Mouse (Mus musculus) neural tube, embryonic 13.5 days (tissue): ENCODE data around the gene Tifa. TPM values are rescaled to one million over a fixed set of nuclear protein-coding genes. Genes with fewer than 3 reads are reported as not detected.

Experiments
- ATAC-seq: fragments of 200-750 bp; cut with Nextera tagmentation; 2 replicates; pipeline ENCODE4 v1.8.0; 2017; ENCODE audit warnings: low read depth, mild to moderate bottlenecking, moderate TSS enrichment, moderate library complexity
- H3K27ac ChIP-seq: fragments of 300-500 bp; sonication (generic); replicated peaks from 2 replicates; pipeline ENCODE4 v1.5.1; 2015; ENCODE audit warnings: moderate library complexity, mild to moderate bottlenecking, inconsistent platforms
- H3K27me3 ChIP-seq: fragments of 300-500 bp; sonication (generic); 2 replicates; pipeline ENCODE4 v1.6.1; 2015; ENCODE audit warnings: mild to moderate bottlenecking, inconsistent platforms
- H3K36me3 ChIP-seq: fragments of 300-500 bp; sonication (generic); 2 replicates; pipeline ENCODE4 v1.6.1; 2015; ENCODE audit warnings: mild to moderate bottlenecking, inconsistent platforms
- H3K4me1 ChIP-seq: fragments of 300-500 bp; sonication (generic); replicated peaks from 2 replicates; pipeline ENCODE4 v1.6.1; 2015; ENCODE audit warnings: inconsistent platforms
- H3K4me2 ChIP-seq: fragments of 300-500 bp; sonication (generic); 2 replicates; pipeline ENCODE4 v1.6.1; 2015; ENCODE audit warnings: inconsistent platforms, mild to moderate bottlenecking, moderate library complexity
- H3K4me3 ChIP-seq: fragments of 300-500 bp; sonication (generic); 2 replicates; pipeline ENCODE4 v1.5.1; 2015; ENCODE audit warnings: mild to moderate bottlenecking, inconsistent platforms
- H3K9ac ChIP-seq: fragments of 300-500 bp; sonication (generic); 2 replicates; pipeline ENCODE4 v1.6.1; 2015; ENCODE audit warnings: moderate library complexity, mild to moderate bottlenecking, inconsistent platforms
- H3K9me3 ChIP-seq: fragments of 300-500 bp; sonication (generic); 2 replicates; pipeline ENCODE4 v1.6.1; 2016; ENCODE audit warnings: inconsistent platforms
- WGBS: fragments of 180-500 bp; shearing (Covaris S2); methylation state at CpG from one replicate; pipeline ENCODE4 v1.1.7; 2015; 5-methylcytosine and 5-hydroxymethylcytosine counted together
- polyA plus RNA-seq: library from polyadenylated mRNA; unstranded; fragments of >200 nt; fragmentation: Nextera tagmentation; extraction: Ambion mirVana; gene quantifications from 2 replicates; pipeline ENCODE4 v1.2.1, GENCODE M21; 2015

The Tifa gene
- polyA plus RNA-seq, 1 experiment from 2014 or later, result 2.9 TPM

- ATAC-seq, result no peak
- 82% methylated on average over 6 of the region's 6 CpGs for WGBS
- Histone ChIP-seq H3K27me3 (no peaks in the 10 kb centered on the region), H3K27ac (no peak overlapping the region), H3K9me3 (no peaks in the 10 kb centered on the region), H3K9ac (peak overlapping the region; percentile 97), H3K4me2 (peak overlapping the region; percentile 86), H3K36me3 (no peaks in the 10 kb centered on the region), H3K4me3 (no peak overlapping the region), H3K4me1 (peaks cover 35% of the 10 kb centered on the region)
These were observed 46.0 kb downstream of the Tifa start for GRCm38 (mm10) chr3:127835594-127835993.

GRCm38 (mm10) chr3:127836798-127837153, 47.2 kb downstream of the Tifa start:
- Histone ChIP-seq H3K27me3 (no peaks in the 10 kb centered on the region), H3K9ac (peak overlapping the region; percentile 97), H3K9me3 (no peaks in the 10 kb centered on the region), H3K4me2 (peak overlapping the region; percentile 86), H3K4me3 (peak overlapping the region; percentile 93), H3K27ac (peak overlapping the region; percentile 95), H3K4me1 (peaks cover 31% of the 10 kb centered on the region), H3K36me3 (no peaks in the 10 kb centered on the region)
- WGBS, result 0% methylated on average over 16 of the region's 17 CpGs
- peak; percentile 61 for ATAC-seq

DNA sequence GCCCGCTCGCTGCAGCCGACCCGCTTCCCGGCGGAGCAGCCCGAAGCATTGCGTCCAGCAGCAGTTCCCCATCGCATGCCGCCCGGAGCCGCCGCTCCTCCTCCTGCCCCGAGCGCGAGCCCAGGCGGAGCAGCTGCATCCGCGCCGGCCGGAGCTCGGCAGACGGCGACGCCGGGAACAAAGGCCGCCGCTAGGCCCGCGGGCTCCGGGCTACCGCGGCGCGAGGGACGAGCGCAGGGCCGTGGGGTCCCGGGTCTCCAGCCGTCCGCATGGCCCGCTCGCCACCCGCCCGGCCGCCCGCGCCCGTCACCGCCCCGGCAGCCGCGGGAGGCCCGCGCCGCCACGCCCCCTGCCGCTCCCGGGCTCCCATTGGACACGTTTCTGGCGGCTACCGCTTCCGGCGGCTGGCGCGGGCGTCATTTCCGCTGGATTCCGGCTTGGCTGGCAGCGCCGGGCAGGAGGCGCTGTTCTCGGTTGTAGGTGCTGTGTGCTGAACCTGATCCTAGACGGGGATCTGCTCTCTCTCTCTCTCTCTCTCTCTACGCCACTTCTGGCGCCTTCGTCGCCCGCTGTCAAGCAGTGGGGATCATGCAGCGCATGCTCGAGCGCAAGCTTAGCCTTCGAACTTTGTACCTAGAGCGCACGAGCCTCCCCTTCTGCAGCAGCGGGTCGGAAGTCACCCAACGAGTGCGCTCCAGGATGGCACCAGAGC, 47.7 kb downstream of the Tifa start, which contains the start of gene Ap1ar:
Ap1ar (minus strand) TSS at position 370 of the 712 bp plus-strand sequence.
- Histone ChIP-seq H3K4me3 (peak within 1 kb of the TSS; percentile 93), H3K27me3 (no peaks in the 10 kb centered on the region; the same call in 1 of the 2 replicates), H3K9me3 (no peaks in the 10 kb centered on the region), H3K4me2 (peak within 1 kb of the TSS; percentile 86), H3K27ac (peak within 1 kb of the TSS; percentile 95), H3K36me3 (no peaks in the 10 kb centered on the region), H3K9ac (peak within 1 kb of the TSS; percentile 97), H3K4me1 (peaks cover 31% of the 10 kb centered on the region)
- WGBS, result under 1% methylated on average over 87 of the region's 89 CpGs
- ATAC-seq, result peak; percentile 96

GRCm38 (mm10) chr3:127837972-127838644, 48.5 kb downstream of the Tifa start:
- Histone ChIP-seq H3K4me3 (peak overlapping the region; percentile 93), H3K9ac (peak overlapping the region; percentile 97), H3K4me2 (peak overlapping the region; percentile 69), H3K27me3 (no peaks in the 10 kb centered on the region; the same call in 1 of the 2 replicates), H3K9me3 (no peaks in the 10 kb centered on the region), H3K4me1 (peaks cover 31% of the 10 kb centered on the region), H3K27ac (peak overlapping the region; percentile 95), H3K36me3 (no peaks in the 10 kb centered on the region)
- 34% methylated on average over 8 of the region's 8 CpGs for WGBS
- peak; percentile 29 for ATAC-seq

- Histone ChIP-seq H3K36me3 (no peaks in the 10 kb centered on the region), H3K4me1 (peaks cover 9% of the 10 kb centered on the region; the same call in 1 of the 2 replicates), H3K4me3 (no peak overlapping the region), H3K4me2 (no peak overlapping the region), H3K27ac (no peak overlapping the region), H3K9me3 (no peaks in the 10 kb centered on the region), H3K27me3 (no peaks in the 10 kb centered on the region; the same call in 1 of the 2 replicates), H3K9ac (no peak overlapping the region)
- no peak for ATAC-seq
- 66% methylated on average over 8 of the region's 8 CpGs for WGBS
These were observed 52.3 kb downstream of the Tifa start for GRCm38 (mm10) chr3:127841926-127842325.

DNA sequence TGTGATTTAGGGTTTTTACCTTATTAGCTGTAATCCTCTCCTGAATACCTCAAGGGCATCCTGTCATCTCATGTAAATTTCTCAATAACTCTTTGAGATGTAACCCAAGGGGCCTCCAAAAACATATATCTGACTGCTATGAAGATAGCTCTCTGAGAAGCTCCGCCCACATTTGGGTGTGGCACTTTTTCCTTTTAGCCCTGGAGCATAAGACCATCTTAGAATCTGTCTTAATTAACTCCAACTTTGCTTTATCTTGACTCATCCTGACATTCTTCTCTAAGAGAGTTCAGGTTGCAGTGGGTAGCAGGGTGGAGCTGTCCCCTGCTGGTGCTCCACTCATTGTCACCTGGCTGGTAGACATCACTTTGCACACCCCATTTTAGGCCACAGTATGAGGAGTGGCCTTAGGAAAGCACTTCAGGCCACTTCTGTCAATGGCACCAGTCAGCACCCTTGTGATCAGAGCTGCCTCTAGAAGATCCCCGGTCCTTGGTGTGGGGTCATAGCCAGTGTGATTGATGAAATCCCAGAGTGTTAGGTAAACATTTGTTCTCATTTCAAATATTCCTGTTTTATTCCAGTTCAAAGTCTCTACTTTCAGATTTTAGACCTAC, 53.8 kb downstream of the Tifa start:
- no peak overlapping the region for H3K4me3 ChIP-seq
- H3K9ac ChIP-seq, result no peak overlapping the region
- H3K4me1 ChIP-seq, result peaks cover 3% of the 10 kb centered on the region; the same call in 1 of the 2 replicates
- no peaks in the 10 kb centered on the region for H3K9me3 ChIP-seq
- no peaks in the 10 kb centered on the region for H3K36me3 ChIP-seq
- no peaks in the 10 kb centered on the region; the same call in 1 of the 2 replicates for H3K27me3 ChIP-seq
- H3K27ac ChIP-seq, result no peak overlapping the region
- WGBS, result 87% methylated on average over 2 of the region's 2 CpGs
- ATAC-seq, result no peak
- no peak overlapping the region for H3K4me2 ChIP-seq

DNA sequence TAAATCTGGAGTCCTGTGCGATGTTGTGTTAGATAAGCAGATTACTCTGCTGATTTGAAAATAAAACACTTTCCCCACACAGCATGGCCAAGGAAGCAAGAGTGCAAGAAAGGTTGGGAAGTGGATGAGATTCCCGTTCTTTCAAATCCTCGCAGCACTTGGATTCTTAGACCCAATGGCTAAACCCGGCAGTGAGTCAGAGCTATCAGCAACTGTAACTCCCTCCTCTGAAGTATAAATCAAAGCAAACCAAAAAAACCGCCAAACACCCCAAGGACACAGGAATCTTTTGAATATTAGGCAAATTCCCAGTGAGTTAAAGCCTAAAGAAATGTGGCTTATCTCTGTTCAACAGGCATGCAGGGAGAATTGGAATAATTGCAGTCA, 54.3 kb downstream of the Tifa start:
- Histone ChIP-seq H3K27me3 (no peaks in the 10 kb centered on the region; the same call in 1 of the 2 replicates), H3K9me3 (no peaks in the 10 kb centered on the region), H3K36me3 (no peaks in the 10 kb centered on the region), H3K27ac (no peak overlapping the region), H3K4me1 (no peaks in the 10 kb centered on the region), H3K9ac (no peak overlapping the region), H3K4me2 (no peak overlapping the region), H3K4me3 (no peak overlapping the region)
- WGBS, result 86% methylated on average over 5 of the region's 5 CpGs
- no peak for ATAC-seq

DNA sequence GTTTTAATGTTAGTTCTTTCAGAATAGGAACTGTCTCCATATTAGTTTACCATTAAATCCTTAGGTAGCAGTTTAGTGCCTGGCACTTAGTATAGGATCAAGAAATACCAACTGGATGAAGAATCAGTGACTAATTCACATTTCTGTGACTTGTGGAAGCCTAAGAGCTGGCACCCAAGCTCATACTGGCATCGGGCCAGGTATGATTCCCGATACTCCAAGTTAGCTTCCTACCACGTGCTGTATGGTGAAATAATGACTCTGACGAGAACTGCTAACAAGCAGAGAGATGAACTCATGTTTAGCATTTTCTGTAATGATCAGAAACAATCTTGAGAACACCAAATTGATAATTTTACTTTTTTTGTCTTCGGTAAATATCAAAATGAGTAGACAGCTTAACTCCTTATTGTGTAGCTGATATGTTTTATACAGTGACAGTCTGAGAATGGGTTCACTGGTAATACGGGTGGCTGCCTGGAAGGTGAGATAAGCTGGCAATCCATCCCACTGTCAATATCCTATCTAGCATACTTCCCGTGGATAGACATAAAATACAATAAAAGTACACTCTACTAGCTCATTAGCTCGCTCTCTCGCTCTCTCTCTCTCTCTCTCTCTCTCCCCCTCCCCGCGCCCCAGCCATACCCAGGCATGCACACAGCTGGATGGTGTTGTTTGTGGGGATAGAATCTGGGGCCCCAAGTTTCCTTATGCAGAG, 58.6 kb downstream of the Tifa start:
- no peaks in the 10 kb centered on the region for H3K36me3 ChIP-seq
- H3K4me1 ChIP-seq, result no peaks in the 10 kb centered on the region
- no peaks in the 10 kb centered on the region for H3K9me3 ChIP-seq
- H3K4me2 ChIP-seq, result no peak overlapping the region
- H3K9ac ChIP-seq, result no peak overlapping the region
- H3K27ac ChIP-seq, result no peak overlapping the region
- no peak overlapping the region for H3K4me3 ChIP-seq
- no peak for ATAC-seq
- WGBS, result 87% methylated on average over 11 of the region's 11 CpGs
- H3K27me3 ChIP-seq, result no peaks in the 10 kb centered on the region

DNA sequence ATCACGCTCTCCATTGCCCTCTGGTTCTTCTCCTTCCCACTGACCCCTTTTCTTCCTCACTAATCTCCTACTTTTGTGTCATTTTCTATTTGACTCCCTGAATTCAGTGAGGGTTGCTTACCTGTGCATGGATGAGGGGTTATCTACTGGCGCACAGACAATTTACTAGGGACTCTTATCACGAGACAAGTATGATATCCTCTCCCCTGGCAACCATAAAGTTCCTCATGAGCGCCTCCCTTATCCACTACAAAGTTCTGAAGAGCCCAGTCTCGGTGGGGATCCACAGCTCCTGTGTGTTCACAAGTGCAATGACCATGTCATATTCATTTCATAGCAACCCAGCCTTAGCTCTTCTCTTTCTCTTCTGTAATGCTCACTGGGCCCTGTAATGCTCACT, 60.3 kb downstream of the Tifa start:
- no peaks in the 10 kb centered on the region for H3K36me3 ChIP-seq
- no peak overlapping the region for H3K9ac ChIP-seq
- 83% methylated on average over 5 of the region's 5 CpGs for WGBS
- peaks cover 8% of the 10 kb centered on the region for H3K4me1 ChIP-seq
- H3K9me3 ChIP-seq, result no peaks in the 10 kb centered on the region
- no peak overlapping the region for H3K4me3 ChIP-seq
- no peak for ATAC-seq
- H3K27ac ChIP-seq, result no peak overlapping the region
- H3K27me3 ChIP-seq, result no peaks in the 10 kb centered on the region
- H3K4me2 ChIP-seq, result no peak overlapping the region

DNA sequence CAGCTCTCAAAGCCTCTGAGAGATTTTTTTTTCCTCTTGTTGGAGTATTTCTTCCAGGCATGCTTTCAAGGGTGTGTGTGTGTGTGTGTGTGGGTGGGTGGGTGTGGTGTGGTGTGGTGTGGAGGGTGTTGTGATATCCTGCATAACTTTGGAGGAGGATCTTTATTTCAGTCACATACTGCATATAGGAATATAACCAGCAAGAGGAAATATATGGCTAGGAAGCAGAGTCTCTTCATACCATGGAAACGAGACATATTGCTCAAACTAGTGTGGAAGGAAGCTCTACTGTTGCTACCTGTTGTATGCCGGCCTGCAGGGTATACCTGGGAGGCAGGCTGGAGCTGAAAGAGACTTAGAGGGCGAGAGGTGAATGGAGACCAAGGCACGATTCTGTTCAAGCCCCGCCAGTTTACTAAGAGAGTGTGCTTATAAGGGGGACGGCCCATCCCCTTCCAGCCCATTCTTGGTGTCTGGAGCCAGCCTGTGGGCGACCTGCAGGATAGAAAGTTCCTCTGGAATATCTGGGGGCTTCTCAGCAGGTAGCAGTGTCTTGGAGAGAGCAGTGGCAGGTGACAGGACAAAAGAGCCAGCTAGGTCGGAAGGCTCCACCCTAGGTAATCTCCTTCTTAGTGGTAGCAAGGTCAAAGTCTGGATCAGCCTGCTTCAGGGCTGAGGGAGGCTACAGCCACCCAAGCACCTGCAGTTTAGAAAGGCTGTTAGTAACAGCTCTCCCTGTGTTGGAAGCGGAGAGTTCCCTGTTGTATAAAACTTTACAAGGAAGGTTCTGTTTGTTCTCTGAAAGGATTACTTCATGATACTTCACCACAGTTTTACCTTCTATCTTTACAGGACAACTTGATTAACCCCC, 61.4 kb downstream of the Tifa start:
- peaks cover 8% of the 10 kb centered on the region for H3K4me1 ChIP-seq
- no peaks in the 10 kb centered on the region for H3K9me3 ChIP-seq
- H3K36me3 ChIP-seq, result no peaks in the 10 kb centered on the region
- H3K4me2 ChIP-seq, result no peak overlapping the region
- H3K4me3 ChIP-seq, result no peak overlapping the region
- H3K9ac ChIP-seq, result no peak overlapping the region
- no peak for ATAC-seq
- H3K27ac ChIP-seq, result no peak overlapping the region
- H3K27me3 ChIP-seq, result no peaks in the 10 kb centered on the region
- 66% methylated on average over 9 of the region's 9 CpGs for WGBS

- Histone ChIP-seq H3K9ac (no peak overlapping the region), H3K27me3 (no peaks in the 10 kb centered on the region), H3K4me2 (no peak overlapping the region), H3K4me3 (no peak overlapping the region), H3K4me1 (peaks cover 8% of the 10 kb centered on the region), H3K27ac (no peak overlapping the region), H3K9me3 (no peaks in the 10 kb centered on the region), H3K36me3 (no peaks in the 10 kb centered on the region)
- ATAC-seq, result no peak
- WGBS, result 74% methylated on average over 9 of the region's 9 CpGs
These were observed 63.1 kb downstream of the Tifa start for GRCm38 (mm10) chr3:127852722-127853121.
